Mouse (Mus musculus): ENCODE measurements at regions not wholly inside any gene's neighbourhood (a gene's known extent, or its start where the extent isn't known, plus 50 kb on each side); places are given as distances from the start of the nearest gene placed in this dataset.

GRCm38 (mm10) chr3:107826241-107826760 is 50.7 kb upstream of the Eps8l3 start:
- 72% methylated on average over 5 of the region's 5 CpGs for whole genome bisulfite sequencing
- H3K9me3 ChIP-seq (ENCODE audit: control insufficient read depth, low read length), result no peaks in the 10 kb centered on the region
- H3K27ac ChIP-seq (replicated peaks; ENCODE audit: low read depth, low read length), result no peak overlapping the region
- no peak overlapping the region for H3K9ac ChIP-seq (ENCODE audit: low read depth, low read length)
- no peaks in the 10 kb centered on the region for H3K4me1 ChIP-seq (ENCODE audit: control insufficient read depth, insufficient read depth, low read length)
- no peaks in the 10 kb centered on the region for H3K36me3 ChIP-seq (ENCODE audit: control insufficient read depth, insufficient read depth, low read length)
- no peak overlapping the region for H3K4me2 ChIP-seq (ENCODE audit: low read depth, low read length)
- no peaks in the 10 kb centered on the region for H3K27me3 ChIP-seq (replicated peaks; ENCODE audit: control insufficient read depth, insufficient read depth, low read length)
- no peak overlapping the region for H3K4me3 ChIP-seq (ENCODE audit: low read depth, low read length)
- no peak for DNase-seq (ENCODE audit: low spot score)
- ATAC-seq (ENCODE audit: low read depth), result no peak

- WGBS, result 85% methylated on average over 10 of the region's 10 CpGs
- no peak for ATAC-seq (ENCODE audit: low read depth)
Measured at GRCm38 (mm10) chr3:107825468-107825867, 51.6 kb upstream of the Eps8l3 start.

GRCm38 (mm10) chr3:107824378-107824777 is 52.7 kb upstream of the Eps8l3 start:
- Histone ChIP-seq H3K4me1 (ENCODE audit: control insufficient read depth, insufficient read depth, low read length) (no peaks in the 10 kb centered on the region), H3K27me3 (replicated peaks; ENCODE audit: control insufficient read depth, insufficient read depth, low read length) (no peaks in the 10 kb centered on the region), H3K4me2 (ENCODE audit: low read depth, low read length) (no peak overlapping the region), H3K36me3 (ENCODE audit: control insufficient read depth, insufficient read depth, low read length) (no peaks in the 10 kb centered on the region), H3K9me3 (ENCODE audit: control insufficient read depth, low read length) (no peaks in the 10 kb centered on the region), H3K27ac (replicated peaks; ENCODE audit: low read depth, low read length) (no peak overlapping the region), H3K4me3 (ENCODE audit: low read depth, low read length) (no peak overlapping the region), H3K9ac (ENCODE audit: low read depth, low read length) (no peak overlapping the region)
- DNase-seq (ENCODE audit: low spot score), result no peak
- whole genome bisulfite sequencing, result 90% methylated on average over 10 of the region's 10 CpGs
- no peak for ATAC-seq (ENCODE audit: low read depth)

More at GRCm38 (mm10) chr3:107825468-107825867, 51.6 kb upstream of the Eps8l3 start:
- no peaks in the 10 kb centered on the region for H3K9me3 ChIP-seq (ENCODE audit: control insufficient read depth, low read length)
- H3K4me1 ChIP-seq (ENCODE audit: control insufficient read depth, insufficient read depth, low read length), result no peaks in the 10 kb centered on the region
- H3K9ac ChIP-seq (ENCODE audit: low read depth, low read length), result no peak overlapping the region
- no peaks in the 10 kb centered on the region for H3K27me3 ChIP-seq (replicated peaks; ENCODE audit: control insufficient read depth, insufficient read depth, low read length)
- no peak for DNase-seq (ENCODE audit: low spot score)
- no peak overlapping the region for H3K4me2 ChIP-seq (ENCODE audit: low read depth, low read length)
- H3K4me3 ChIP-seq (ENCODE audit: low read depth, low read length), result no peak overlapping the region
- H3K27ac ChIP-seq (replicated peaks; ENCODE audit: low read depth, low read length), result no peak overlapping the region
- H3K36me3 ChIP-seq (ENCODE audit: control insufficient read depth, insufficient read depth, low read length), result no peaks in the 10 kb centered on the region

GRCm38 (mm10) chr3:107823655-107824266 is 53.3 kb upstream of the Eps8l3 start:
- Histone ChIP-seq H3K36me3 (ENCODE audit: control insufficient read depth, insufficient read depth, low read length) (no peaks in the 10 kb centered on the region), H3K4me3 (ENCODE audit: low read depth, low read length) (no peak overlapping the region), H3K27ac (replicated peaks; ENCODE audit: low read depth, low read length) (no peak overlapping the region), H3K27me3 (replicated peaks; ENCODE audit: control insufficient read depth, insufficient read depth, low read length) (no peaks in the 10 kb centered on the region), H3K4me2 (ENCODE audit: low read depth, low read length) (no peak overlapping the region), H3K4me1 (ENCODE audit: control insufficient read depth, insufficient read depth, low read length) (no peaks in the 10 kb centered on the region), H3K9ac (ENCODE audit: low read depth, low read length) (no peak overlapping the region), H3K9me3 (ENCODE audit: control insufficient read depth, low read length) (no peaks in the 10 kb centered on the region)
- 88% methylated on average over 6 of the region's 6 CpGs for WGBS
- no peak for DNase-seq (ENCODE audit: low spot score)
- no peak for ATAC-seq (ENCODE audit: low read depth)

GRCm38 (mm10) chr3:107823177-107823576 is 53.9 kb upstream of the Eps8l3 start:
- H3K9me3 ChIP-seq (ENCODE audit: control insufficient read depth, low read length), result no peaks in the 10 kb centered on the region
- ATAC-seq (ENCODE audit: low read depth) (no peak), DNase-seq (ENCODE audit: low spot score) (no peak)
- no peaks in the 10 kb centered on the region for H3K36me3 ChIP-seq (ENCODE audit: control insufficient read depth, insufficient read depth, low read length)
- no peaks in the 10 kb centered on the region for H3K27me3 ChIP-seq (replicated peaks; ENCODE audit: control insufficient read depth, insufficient read depth, low read length)
- WGBS, result 88% methylated on average over 5 of the region's 5 CpGs
- H3K9ac ChIP-seq (ENCODE audit: low read depth, low read length), result no peak overlapping the region
- no peak overlapping the region for H3K4me2 ChIP-seq (ENCODE audit: low read depth, low read length)
- H3K27ac ChIP-seq (replicated peaks; ENCODE audit: low read depth, low read length), result no peak overlapping the region
- no peaks in the 10 kb centered on the region for H3K4me1 ChIP-seq (ENCODE audit: control insufficient read depth, insufficient read depth, low read length)
- no peak overlapping the region for H3K4me3 ChIP-seq (ENCODE audit: low read depth, low read length)

- DNase-seq (ENCODE audit: low spot score) (no peak), ATAC-seq (ENCODE audit: low read depth) (no peak)
- Histone ChIP-seq H3K36me3 (ENCODE audit: control insufficient read depth, insufficient read depth, low read length) (no peaks in the 10 kb centered on the region), H3K27ac (replicated peaks; ENCODE audit: low read depth, low read length) (no peak overlapping the region), H3K4me3 (ENCODE audit: low read depth, low read length) (no peak overlapping the region), H3K4me2 (ENCODE audit: low read depth, low read length) (no peak overlapping the region), H3K4me1 (ENCODE audit: control insufficient read depth, insufficient read depth, low read length) (no peaks in the 10 kb centered on the region), H3K27me3 (replicated peaks; ENCODE audit: control insufficient read depth, insufficient read depth, low read length) (no peaks in the 10 kb centered on the region), H3K9me3 (ENCODE audit: control insufficient read depth, low read length) (no peaks in the 10 kb centered on the region), H3K9ac (ENCODE audit: low read depth, low read length) (no peak overlapping the region)
- 81% methylated on average over 4 of the region's 4 CpGs for WGBS
Measured at GRCm38 (mm10) chr3:107822499-107822898, 54.5 kb upstream of the Eps8l3 start.

- 45% methylated on average over 2 of the region's 2 CpGs for WGBS
- DNase-seq (ENCODE audit: low spot score), result no peak
Measured at GRCm38 (mm10) chr3:107821952-107822351, 55.1 kb upstream of the Eps8l3 start.

GRCm38 (mm10) chr3:107819622-107820021 is 57.4 kb upstream of the Eps8l3 start:
- 78% methylated on average over 3 of the region's 3 CpGs for WGBS

More at GRCm38 (mm10) chr3:107821952-107822351, 55.1 kb upstream of the Eps8l3 start:
- H3K4me2 ChIP-seq (ENCODE audit: low read depth, low read length), result no peak overlapping the region
- no peak overlapping the region for H3K4me3 ChIP-seq (ENCODE audit: low read depth, low read length)
- H3K27me3 ChIP-seq (replicated peaks; ENCODE audit: control insufficient read depth, insufficient read depth, low read length), result no peaks in the 10 kb centered on the region
- H3K27ac ChIP-seq (replicated peaks; ENCODE audit: low read depth, low read length), result no peak overlapping the region
- H3K9ac ChIP-seq (ENCODE audit: low read depth, low read length), result no peak overlapping the region
- no peaks in the 10 kb centered on the region for H3K9me3 ChIP-seq (ENCODE audit: control insufficient read depth, low read length)
- H3K36me3 ChIP-seq (ENCODE audit: control insufficient read depth, insufficient read depth, low read length), result no peaks in the 10 kb centered on the region
- H3K4me1 ChIP-seq (ENCODE audit: control insufficient read depth, insufficient read depth, low read length), result no peaks in the 10 kb centered on the region
- ATAC-seq (ENCODE audit: low read depth), result no peak

More at GRCm38 (mm10) chr3:107819622-107820021, 57.4 kb upstream of the Eps8l3 start:
- H3K27ac ChIP-seq (replicated peaks; ENCODE audit: low read depth, low read length), result no peak overlapping the region
- ATAC-seq (ENCODE audit: low read depth), result no peak
- H3K4me3 ChIP-seq (ENCODE audit: low read depth, low read length), result no peak overlapping the region
- no peaks in the 10 kb centered on the region for H3K27me3 ChIP-seq (replicated peaks; ENCODE audit: control insufficient read depth, insufficient read depth, low read length)
- H3K9ac ChIP-seq (ENCODE audit: low read depth, low read length), result no peak overlapping the region
- no peaks in the 10 kb centered on the region for H3K4me1 ChIP-seq (ENCODE audit: control insufficient read depth, insufficient read depth, low read length)
- H3K36me3 ChIP-seq (ENCODE audit: control insufficient read depth, insufficient read depth, low read length), result no peaks in the 10 kb centered on the region
- DNase-seq (ENCODE audit: low spot score), result no peak
- no peak overlapping the region for H3K4me2 ChIP-seq (ENCODE audit: low read depth, low read length)
- no peaks in the 10 kb centered on the region for H3K9me3 ChIP-seq (ENCODE audit: control insufficient read depth, low read length)
